Mouse (Mus musculus) induced T-regulatory cell, adult 2 months (primary cell): ENCODE results near the gene Samhd1.
"Not testable (repeated sequence)": the region's sequence is repeated elsewhere in the genome, so short reads cannot be mapped to it uniquely, and the experiment has no call there.

ENCODE experiments used
- DNase-seq: peaks from one replicate; pipeline ENCODE4 v3.0.0-alpha.2; 2012; ENCODE audit warnings: low read depth

Gene Samhd1

GRCm38 (mm10) chr2:157135014-157135413, at the start of gene Samhd1:
Samhd1 (minus strand) TSS chr2:157135265.
- DNase-seq, result peak; percentile 98

- no peak for DNase-seq
These were observed 43.1 kb upstream of the Samhd1 start for GRCm38 (mm10) chr2:157178167-157178566.

GRCm38 (mm10) chr2:157176248-157176647, 41.2 kb upstream of the Samhd1 start:
- DNase-seq, result no peak

DNA sequence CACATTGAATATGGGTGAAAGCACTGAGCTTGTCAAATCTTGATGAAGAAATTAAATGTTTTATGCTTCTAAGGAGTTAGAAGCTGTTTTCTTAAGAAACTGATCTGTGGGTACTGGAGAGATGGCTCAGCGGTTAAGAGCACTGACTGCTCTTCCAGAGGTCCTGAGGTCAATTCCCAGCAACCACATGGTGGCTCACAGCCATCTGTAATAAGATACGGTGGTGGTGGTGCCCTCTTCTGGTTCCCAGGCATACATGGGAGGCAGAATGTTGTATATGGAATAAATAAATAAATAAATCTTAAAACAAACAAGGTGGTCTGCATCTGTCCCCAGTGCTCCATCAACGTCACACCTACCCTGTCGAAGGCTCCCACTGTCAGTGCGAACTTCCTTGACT, 39.4 kb upstream of the Samhd1 start:
- no peak for DNase-seq

GRCm38 (mm10) chr2:157173555-157173954, 38.5 kb upstream of the Samhd1 start:
- DNase-seq, result no peak

DNA sequence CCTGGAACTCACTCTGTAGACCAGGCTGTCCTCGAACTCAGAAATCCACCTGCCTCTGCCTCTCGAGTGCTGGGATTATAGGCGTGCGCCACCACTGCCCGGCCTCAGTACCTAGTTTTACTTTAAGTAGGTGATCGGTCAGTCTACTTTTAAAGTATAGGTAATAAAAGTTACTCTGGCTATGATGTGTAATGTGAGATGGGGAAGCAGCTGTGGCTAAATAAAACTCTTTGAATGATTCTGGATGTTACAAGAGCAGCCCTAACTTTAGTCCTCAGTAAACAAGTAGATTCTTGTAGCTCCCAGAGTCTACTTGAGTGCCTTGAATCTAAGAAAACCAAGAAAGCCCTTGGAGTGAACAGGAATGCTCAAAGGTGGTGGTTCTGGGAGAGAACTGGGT, 37.9 kb upstream of the Samhd1 start:
- DNase-seq, result no peak

GRCm38 (mm10) chr2:157170626-157171025, 35.6 kb upstream of the Samhd1 start:
- no peak for DNase-seq

DNA sequence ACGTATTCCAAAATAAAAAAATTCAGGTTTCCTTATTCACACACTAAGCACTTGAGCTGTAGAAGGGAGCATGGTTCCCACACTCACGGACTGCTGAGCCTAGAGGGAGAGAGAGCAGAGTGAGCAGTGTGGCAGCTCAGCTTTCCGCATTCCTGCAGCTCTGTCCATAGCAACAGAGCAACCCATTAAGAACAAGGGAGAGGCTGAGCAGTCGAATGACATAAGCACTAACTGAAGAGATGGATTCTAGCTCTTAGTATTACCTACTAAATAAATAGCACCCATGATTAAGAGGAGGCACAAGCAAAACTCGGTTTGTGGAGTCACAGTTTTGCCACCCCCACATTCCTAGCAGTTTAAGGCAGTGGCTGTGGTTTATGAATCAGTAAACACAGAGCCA, 35.1 kb upstream of the Samhd1 start:
- no peak for DNase-seq

DNA sequence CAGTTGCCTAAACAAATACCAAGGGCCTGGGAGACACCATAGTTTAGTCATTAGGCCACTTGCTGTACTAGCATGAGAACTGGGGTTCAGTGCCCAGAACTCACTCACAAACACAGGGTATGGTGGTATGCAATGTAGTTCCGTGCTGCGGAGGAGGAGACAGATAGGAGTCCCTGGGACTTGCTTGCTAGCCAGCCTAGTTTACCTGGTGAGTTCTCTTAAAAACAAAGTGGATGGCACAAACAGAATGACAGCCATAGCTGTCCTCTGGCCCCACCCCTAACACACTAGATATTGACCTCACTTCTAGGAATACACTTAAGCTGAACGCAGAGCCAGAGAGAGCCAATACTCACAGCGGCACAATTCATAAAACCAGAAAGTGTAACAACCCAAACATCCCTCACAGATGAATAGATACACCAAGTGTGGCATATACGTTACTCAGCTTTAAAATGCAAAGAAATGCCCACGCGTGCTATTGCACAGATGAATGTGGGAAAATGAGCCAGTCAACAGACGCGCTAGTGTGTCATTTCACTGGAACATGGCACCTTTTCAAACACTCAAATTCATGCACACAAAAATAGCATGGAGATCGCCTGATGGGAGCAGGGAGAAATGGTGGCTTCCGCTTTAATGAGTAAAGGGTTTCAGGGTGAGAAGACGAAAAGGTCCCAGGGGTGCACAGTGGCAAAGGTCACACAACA, 31.5 kb upstream of the Samhd1 start:
- no peak for DNase-seq

GRCm38 (mm10) chr2:157165312-157166224, 30.5 kb upstream of the Samhd1 start:
- DNase-seq, result not testable (repeated sequence)

GRCm38 (mm10) chr2:157164101-157164500, 29.0 kb upstream of the Samhd1 start:
- DNase-seq, result no peak

DNA sequence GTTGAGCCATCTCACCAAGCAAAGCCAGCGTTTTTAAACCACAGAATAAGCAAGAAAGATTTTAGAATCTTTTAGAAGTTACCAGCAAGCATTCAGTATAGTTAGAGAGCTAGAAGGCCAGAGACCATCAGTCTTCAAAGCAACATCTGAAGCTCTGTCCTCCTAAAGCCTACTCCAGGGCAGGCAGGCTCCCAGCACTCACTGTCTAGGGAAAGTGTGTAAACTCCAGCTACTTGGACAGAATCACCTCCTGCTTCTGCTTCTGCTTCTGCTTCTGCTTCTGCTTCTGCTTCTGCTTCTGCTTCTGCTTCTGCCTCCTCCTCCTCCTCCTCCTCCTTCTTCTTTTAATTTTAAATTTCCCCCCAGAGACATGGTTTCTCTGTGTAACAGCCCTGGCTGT, 21.0 kb upstream of the Samhd1 start:
- no peak for DNase-seq

- DNase-seq, result no peak
These were observed 18.2 kb upstream of the Samhd1 start for GRCm38 (mm10) chr2:157153235-157153634.

GRCm38 (mm10) chr2:157148417-157148816, 13.4 kb upstream of the Samhd1 start:
- peak; percentile 47 for DNase-seq

DNA sequence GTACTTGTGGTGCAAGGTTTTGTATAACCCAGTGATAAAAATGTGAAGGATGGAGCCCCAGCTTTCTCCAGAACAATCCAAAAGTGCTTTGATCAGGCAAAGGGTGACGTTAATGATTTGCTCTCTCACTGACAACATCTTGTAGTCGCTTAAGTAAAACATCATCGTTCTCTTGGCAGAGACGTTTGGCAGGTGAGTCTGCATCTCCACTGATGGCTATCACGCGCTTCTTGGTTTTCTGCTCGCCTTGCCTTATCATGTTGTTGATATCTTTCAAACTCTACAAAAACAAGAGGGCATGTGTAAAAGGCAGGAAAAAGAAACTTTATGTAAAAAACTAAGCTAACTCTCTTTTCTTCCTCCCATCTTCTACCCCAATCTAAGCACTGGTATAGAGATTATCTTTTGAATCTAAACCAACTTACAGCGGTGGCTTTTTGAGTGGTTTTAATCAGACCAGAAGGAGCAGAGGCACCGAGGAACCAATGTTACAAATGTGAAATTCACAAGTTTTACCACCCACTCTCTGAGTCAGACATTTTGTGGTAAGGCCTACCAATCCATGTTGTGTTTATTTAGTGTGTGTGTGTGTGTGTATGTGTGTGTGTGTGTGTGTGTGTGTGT, 12.4 kb upstream of the Samhd1 start:
- DNase-seq, result peak; percentile 86

- no peak for DNase-seq
These were observed 10.1 kb upstream of the Samhd1 start for GRCm38 (mm10) chr2:157145173-157145572.

DNA sequence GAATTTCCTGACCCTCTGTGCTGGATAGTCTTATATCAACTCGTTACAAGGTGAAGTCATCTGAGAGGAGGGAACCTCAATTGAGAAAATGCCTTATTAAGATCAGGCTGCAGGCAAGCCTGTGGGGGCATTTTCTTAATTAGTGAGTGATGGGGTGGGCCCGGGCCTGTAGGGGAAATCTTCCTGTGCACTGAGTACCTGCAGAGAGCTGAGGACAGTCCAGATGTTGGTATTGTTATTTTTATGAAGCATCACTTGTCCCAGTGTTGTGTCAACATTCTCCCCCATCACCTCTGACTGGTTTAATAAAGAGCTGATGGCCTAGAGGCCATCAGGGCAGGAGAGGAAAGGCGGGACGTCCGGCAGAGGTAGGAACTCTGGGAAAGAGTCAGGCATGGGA, 9.1 kb upstream of the Samhd1 start:
- no peak for DNase-seq

GRCm38 (mm10) chr2:157141962-157142361, 6.9 kb upstream of the Samhd1 start:
- DNase-seq, result no peak

DNA sequence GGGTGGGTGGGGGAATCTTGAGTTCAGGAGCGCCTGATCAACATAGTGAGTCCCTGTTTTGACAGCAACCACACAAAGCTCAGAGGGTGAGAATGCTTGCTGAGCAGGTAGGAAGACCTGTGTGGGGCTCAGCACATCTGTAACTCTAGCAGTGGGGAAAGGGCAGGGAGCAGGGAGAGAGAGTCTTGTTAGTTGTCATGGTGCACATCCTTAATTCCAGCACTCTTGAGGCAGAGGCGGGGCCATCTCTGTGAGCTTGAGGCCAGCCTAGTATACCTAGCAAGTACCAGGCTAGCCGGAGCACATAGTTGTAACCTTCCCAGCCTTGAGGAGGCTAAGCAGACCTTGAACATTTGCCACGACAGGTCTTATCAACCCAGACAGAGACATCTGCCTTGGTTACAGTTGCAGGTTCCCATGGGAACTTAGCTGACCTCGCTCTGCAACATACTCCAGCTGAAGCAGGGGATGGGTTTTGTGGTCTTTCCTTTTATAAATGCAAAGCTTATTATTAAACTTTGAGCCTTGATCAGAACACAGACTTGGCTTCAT, 4.3 kb upstream of the Samhd1 start:
- DNase-seq, result peak; percentile 43

- DNase-seq, result no peak
These were observed 3.7 kb upstream of the Samhd1 start for GRCm38 (mm10) chr2:157138808-157139207.

- DNase-seq, result peak; percentile 80
These were observed 3.1 kb upstream of the Samhd1 start for GRCm38 (mm10) chr2:157137959-157138731.

- DNase-seq, result no peak
These were observed 1.6 kb upstream of the Samhd1 start for GRCm38 (mm10) chr2:157136646-157137045.
